Mouse (Mus musculus) layer of hippocampus, adult 9-11 months (tissue): ENCODE results near the gene C1qtnf3.

Source experiments
- DNase-seq: peaks from one replicate; pipeline ENCODE4 v3.0.0; 2022

Gene C1qtnf3

DNA sequence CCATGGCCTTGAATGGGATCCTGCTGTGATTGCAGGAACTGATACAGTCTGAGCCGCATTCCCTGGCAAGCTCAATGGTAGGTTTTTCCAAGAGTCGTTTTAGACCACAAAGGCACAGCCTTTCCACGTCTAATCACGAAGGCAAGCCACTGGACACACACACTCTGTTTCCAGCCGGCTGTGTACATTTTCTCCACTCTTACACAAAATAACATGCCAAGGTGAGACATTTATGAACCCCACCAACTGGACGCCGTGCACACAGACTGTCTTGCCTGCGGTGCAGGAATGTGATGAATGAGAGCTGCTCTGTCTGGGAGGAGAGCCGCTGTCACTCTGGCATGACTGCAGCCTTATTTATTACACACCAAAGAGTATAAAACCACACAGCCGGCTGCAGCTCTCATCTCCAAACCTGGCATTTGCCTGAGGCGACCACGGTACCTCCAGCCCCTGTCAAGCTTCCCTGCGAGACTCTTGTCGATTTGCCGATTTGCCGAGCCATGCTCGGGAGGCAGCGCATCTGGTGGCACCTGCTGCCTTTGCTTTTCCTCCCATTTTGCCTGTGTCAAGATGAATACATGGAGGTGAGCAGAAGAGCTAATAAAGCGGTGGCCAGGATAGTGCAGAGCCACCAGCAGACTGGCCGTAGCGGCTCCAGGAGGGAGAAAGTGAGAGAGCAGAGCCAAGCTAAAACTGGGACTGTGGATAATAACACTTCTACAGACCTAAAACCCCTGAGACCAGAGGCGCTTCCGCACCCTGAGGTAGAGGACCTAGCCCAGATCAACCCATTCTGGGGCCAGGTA lies at the start of gene C1qtnf3:
Gene C1qtnf3, plus strand, starts transcription at position 382 of the 809 bp plus-strand sequence.
- no peak for DNase-seq

DNA sequence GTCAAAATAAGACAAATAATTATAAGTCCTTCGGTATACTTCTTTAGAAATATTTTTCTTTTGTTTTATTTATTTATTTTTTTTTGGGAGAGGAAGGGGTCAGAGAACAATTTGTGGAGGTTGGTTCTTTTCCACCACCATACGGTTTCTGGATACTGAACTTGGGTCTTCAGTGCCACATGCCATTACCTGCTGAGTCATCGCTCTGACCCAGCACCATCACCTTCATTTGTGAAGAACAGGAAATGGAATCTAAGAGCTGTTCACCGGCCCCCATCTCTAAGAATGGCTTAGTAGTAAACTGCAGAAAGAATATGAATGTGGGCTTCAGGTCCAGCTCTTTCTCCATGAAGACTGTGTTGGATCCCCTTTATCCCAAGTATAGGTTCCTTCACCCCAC lies 49.8 kb upstream of the C1qtnf3 start:
- no peak for DNase-seq

DNA sequence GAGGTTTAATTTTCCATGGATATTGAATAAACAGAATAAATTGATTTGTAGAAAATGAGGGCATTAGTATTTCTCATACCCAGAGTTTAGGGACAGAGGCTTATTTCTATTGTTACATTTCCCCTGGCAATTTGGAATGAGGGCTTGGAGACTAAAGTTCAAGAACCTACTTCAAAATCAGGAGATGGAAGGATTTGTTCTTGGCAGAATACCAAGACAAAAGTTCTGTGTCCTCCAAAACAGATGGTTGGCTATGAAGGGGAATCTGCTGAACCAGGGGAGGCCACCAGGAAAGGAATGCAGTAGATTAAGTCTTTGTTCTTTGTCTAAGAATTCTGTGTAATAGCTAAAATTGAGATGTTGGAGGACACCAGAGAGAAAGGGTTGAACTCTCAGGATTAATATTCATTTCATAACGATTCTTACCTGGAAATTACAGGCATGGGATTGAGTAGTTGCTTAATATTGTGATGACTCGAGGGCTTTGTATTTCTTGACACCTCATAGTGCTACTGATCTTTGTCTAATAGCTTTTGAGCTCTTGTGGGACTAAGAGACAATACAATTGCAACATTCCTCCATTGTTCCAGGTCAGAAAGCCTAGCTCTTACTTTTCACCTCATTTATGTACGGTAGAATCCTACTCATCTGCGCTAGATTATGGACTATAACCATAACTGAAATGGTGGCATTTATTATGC lies 35.4 kb upstream of the C1qtnf3 start:
- no peak for DNase-seq

DNA sequence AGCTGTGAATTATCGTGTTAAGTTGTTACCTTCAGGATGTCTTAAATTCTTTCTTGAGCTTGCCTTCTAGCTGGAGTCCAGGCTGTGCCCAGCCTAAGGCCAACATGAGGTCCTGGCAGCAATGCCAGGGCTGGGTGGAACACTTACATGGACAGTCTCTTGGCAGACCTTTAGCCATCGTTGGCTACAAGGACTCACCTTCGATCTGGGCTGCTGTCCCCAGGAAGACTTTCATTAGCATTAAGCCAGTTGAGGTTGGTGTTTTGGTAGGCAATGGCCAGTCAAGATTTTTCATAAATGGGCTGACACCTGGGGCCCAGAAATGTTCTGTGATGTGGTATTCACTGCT lies 34.8 kb upstream of the C1qtnf3 start:
- no peak for DNase-seq

DNA sequence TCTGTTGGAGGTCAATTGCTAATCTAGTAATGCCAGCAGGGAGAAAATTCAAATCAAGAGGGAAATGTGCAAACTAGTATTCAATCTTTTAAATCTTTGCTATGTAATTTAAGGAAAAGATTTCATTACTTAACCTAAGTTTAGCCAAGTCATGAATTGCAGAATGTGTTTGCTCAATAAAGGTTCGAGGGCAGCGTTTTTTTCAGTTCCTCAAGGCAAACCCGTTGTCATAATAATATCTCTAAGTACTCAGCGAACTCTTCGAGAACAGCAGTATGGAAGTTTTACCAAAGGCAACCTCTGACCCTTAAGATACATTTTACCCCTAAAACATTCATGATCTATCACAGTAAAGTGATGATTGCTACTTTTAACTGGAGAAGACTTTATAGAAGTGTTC lies 31.9 kb upstream of the C1qtnf3 start:
- DNase-seq: no peak

DNA sequence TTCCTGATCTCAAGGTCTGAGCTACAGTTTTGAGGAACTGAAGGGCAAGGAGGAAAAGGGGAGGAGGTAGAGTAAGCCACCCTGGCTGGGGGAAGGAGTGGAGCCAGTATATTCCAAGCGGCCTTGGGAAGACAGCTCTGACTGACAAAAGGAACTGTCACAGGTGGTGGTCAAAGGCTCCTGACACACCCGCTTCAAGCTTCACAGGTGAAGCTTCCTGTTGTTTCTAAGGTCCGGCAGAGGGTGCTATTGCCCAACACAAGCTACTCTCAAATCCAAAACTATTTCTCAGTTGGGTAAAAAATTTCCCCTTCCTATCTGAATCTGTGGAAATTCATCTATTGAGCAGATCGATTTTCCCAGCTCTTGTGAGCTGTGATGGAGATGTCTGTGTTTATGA lies 31.1 kb upstream of the C1qtnf3 start:
- no peak for DNase-seq

DNA sequence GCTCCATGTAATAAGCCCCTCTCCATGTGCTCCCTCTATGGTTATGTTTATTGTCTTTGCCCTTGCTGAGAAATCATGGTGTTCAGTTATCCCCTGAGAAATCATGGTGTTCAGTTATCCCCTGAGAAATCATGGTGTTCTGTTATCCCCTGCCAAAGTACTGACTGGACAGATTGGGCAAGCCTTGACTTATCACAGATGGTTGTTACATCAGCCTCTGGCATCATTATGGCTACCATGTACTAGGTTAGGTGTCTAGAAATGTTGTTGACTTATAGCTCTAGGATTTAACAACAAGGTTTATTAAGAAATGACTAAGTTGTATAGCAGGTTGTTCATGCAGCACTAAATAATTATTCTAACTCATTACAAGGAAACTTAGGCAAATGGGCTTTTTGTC lies 30.1 kb upstream of the C1qtnf3 start:
- DNase-seq: no peak

DNA sequence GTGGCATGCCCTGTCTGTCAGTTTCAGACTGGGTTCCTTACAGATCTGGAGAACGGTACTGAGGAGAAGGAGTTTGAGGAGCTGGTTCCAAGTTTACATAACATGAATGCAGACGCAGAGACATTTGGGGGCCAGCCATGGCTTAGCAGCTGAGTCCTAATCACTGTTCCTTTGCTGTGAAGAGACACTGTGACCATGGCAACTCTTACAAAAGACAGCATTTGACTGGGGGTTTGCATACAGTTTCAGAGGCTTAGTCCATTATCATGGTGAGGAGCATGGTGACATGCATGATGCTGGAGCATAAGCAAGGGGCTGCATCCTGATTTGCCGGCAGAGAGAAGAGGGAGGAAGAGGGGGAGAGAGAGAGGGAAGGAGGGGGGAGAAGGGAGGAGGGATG lies 29.6 kb upstream of the C1qtnf3 start:
- DNase-seq: peak; percentile 6

DNA sequence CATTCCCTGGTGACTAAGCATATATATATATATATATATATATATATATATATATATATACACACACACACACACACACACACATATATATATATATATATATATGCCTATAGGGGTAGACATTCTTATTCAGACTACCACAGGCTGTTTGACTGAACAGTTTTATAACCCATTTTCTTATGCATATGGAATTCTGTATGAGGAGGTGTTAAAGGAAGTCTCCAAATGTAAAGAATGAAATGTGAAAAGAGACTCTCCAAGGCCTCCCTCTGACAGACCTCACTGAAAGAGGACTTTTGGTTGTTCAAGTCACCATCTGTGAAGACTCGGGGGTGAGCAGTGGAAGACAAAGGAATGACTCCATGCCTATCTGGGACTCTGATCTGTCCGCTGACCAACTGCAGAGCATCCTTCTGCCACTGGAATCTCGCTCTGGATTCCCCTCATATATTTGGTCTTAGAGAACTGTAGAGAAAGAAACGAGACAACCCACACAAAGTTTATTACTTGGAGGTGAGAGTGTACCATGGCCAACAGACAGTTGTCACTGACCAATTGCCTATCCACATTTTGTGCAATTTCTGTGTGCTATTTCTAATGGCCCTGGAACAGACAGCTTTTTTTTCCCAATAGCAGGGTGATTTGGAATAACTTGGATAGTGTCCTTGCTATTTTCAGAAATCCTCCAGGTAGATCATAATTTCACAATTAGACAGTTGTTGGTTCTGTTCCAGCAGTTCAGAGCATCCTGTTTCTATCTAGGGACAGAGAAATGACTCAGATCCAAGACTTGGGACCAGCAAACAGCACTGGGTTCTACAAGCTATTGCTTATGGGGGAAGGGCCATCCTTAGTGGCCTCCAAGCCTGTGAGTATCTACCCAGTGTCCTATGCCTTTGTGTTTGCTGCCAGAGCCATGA lies 28.8 kb upstream of the C1qtnf3 start:
- DNase-seq: no peak

DNA sequence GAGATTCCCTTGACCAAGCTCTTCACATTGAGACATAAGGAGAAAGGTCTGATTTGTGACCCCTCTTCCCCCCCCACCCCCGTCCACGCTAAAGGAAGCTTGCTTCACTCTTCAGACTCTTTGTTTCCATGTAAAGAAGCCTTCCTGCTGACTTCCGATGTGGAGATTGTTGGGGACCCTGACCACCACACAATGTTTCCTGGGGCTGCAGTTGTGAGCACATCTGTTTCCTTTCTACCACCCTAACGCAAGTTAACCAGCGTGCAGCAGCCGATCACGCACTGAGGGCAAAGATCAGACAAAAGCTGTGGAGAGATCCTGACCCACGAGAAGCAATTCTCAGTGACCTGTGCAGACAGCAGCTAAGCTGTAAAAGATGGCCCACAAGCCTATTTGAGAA lies 24.8 kb upstream of the C1qtnf3 start:
- DNase-seq: no peak

DNA sequence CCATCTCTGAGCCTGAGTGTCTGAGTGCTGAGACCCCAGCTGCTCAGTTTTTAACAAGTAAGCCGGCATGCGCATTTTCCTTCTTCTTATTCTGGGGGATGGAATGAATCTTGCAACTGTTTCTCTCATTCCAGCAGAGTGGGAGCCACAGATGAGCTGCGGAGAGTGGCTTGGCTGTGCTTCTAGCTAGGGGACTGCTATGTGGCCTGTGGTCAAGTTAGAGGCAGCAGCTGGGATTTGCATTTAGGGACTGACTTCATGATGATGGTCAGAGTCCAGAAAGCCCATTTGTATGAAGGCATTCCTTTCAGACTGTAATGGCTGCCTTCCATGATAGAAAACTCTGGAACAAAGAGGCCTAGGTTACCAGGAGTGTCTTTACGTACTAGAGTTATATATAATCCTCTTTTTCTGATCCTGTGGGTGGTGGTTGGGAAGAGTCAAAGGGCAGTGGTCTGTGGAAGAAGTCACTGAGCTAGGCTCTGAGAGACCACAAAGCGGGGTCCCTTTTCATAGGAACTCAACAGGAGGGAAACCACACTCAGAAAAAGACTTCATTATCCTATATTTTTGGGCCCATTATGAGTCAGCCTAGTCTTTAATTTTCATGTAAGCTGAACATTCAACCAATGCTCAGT lies 23.4 kb upstream of the C1qtnf3 start:
- DNase-seq: no peak

DNA sequence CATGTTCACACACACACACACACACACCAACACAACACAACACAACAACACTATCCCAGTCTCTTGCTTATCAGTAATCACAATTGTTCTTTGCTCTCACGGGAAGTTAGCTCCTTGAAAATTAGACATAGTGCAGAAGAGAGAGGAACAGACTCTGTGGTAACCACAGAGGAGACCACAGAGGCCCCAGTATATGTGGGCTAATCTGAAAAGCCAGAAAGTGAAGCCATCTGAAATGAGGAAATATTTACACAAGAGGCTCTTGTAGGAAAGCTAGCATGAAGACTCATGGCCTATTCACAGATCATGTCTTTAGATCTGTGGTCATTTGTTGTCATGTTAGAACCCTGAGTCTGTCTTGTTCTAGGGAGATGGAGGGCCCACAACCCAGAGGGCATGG lies 18.2 kb upstream of the C1qtnf3 start:
- no peak for DNase-seq

DNA sequence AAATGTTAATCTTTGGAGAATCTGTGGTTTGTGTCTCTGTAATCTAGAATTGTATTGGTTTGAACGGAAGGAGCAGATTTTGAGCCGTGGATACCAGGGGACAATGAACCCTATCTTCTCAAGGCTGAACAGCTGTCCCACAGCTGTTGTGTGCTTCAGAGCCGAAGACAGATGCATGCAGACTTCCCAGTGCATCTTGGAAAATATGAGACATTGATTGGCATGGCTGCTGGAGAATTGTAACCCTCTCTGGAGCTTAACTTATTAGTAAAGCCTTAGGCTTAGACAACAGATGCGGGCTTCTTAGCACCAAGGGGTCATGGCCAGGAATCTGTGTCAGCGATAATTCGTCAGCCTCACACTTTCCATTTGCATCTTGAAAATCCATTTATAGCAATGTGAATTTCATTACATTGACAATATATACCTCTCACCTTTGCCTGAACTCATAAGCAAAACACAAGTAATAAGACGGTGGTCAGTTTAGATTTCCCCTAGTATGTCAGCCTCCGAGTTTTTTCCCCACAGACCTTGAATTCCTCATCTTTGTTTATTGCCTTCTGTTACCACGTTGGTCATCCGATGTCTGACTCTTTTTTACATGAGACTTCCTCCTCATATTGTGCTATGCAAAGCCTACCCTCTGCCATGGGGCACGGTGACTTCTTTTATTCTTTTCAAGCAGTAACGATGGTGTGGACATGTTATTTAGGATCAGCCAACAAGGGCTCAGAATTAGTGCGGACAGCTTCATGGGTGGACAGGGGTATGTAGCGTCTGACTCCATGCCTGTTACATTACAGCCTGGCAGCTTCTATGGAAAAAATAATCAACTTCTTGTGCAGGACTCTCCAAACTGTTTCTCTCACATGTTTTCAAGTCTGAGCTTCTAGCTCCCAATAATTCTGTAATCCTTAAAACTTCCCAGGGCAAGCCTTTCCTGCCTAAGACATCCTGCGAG lies 11.7 kb upstream of the C1qtnf3 start:
- no peak for DNase-seq

DNA sequence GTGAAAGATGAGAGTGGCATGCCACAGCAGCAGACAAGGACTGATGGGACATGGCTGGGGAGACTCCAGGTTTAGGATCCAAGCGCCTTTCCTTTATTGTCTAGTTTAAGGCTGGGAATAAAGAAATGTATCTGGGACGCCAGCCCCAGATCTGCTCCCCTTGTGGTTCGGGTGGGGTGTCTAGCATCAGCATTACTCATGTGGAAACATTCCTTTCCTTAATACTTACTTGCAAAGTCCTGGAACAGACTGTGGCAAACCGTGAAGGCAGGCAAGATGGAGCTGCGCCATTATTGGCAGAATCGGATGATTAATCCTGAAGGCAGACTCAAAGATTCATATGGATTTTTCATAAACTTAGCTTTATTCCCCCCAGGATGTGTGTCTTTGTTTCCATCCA lies 10.2 kb upstream of the C1qtnf3 start:
- no peak for DNase-seq

DNA sequence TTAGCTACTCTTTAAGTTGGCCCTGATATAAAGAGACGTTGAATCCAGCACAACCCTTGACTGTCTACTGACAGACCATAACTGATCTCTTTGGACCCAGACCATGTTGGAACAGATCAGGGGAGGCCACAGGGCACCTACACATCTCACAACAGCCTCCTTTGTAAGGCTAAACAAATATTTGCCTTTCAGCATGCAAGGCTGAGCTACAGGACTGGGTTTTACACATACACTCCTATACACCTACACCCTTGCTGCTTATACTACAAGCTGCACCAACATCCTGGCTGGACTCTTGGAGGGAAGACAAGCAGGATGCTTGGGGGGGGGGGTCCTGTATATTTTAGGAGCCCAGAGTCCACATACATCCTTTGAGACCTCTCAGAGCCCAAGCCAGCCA lies 4.3 kb upstream of the C1qtnf3 start:
- no peak for DNase-seq

DNA sequence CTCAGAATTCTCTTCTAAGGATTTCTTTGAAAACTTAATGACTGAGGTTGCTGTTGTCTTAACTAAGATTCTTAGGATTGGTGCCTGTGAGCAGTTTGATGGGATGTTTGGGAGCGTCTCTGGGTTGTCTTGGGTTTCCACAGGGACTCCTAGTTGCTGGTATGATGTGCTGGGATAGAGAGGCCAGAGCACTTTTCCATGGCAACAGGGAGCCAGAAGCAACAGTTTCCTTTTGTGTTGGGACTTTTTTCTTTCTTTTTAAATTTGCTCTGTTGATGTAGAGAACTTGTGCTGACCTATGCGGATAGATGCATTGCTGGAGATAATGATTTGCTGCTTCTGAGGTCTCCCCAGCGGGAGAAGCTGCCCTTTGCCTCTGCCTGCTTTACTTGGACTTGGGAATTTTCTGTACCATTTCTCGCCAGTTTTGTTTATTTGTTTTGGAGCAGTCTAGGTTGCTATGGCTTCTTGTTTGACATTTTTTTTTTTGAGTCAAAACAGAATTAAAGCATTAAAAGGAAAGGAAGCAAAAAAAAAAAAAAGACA lies 701 bp downstream of the C1qtnf3 start:
- no peak for DNase-seq

DNA sequence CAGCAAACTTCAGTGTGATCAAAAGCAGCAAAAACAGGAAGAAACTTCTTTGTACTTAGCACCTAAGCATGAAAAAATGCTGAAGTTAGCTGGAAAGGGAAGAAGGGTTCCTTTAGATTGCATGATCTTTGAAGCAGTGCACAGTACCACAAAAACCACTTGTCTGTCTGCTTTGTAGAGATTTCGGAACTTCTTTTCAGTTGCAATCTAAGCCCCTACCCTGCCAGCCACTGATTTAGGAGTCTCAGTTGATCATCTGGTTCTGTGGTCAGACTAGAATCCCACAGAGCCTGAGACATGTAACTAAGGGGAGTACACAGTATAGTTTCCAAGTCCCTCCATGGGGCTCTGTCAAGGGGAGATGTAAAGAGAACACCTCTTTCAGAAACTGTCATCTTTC lies 1.3 kb downstream of the C1qtnf3 start:
- no peak for DNase-seq

DNA sequence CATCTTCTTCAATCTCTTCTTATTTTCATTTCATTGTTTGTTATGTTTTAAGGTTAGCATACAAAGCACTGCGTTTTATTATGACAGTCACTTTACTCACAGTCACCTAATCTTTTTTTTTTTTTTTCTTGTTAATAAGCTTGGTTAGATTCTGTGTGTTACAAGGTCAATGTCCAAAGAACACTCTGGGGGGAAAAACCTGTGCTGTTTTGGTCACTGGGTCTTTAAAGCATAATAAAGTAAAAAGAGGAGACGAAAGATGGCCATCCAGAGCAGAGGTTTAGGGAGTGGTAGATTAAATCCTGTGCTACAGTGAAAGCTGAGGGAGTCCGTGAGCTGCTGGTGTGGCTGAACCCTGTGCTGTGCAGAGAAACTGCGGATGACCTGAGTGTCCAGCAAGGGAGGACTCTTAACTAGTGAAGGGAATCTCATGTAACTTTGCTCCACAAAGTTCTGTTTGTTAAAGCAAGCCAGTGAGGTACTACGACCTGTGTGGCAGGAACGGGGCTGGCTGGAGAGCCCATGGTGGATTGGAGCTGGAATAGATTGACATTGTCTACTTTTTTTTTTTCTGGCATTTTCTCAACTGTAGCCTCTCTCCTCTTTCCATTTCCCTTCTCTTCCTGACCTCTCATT lies 2.4 kb downstream of the C1qtnf3 start:
- DNase-seq: no peak

DNA sequence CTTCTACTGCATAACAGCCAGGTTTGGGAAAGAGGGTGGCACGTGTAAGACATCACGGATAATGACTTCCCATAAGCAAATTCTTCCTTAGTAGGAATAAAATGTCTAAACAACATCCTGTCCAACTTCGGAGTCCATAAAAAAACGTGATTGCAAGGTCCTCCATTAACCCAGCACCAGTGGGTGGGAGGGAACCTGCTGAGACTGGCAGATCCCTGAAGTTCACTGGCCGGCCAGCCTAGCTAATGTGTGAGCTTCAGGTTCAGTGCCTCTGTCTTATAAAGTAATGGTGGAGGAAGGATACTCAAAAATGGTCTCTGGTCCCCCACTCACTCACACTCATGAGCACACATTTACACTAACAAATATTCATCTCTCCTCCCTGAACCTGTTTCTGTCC lies 3.0 kb downstream of the C1qtnf3 start:
- DNase-seq: no peak

DNA sequence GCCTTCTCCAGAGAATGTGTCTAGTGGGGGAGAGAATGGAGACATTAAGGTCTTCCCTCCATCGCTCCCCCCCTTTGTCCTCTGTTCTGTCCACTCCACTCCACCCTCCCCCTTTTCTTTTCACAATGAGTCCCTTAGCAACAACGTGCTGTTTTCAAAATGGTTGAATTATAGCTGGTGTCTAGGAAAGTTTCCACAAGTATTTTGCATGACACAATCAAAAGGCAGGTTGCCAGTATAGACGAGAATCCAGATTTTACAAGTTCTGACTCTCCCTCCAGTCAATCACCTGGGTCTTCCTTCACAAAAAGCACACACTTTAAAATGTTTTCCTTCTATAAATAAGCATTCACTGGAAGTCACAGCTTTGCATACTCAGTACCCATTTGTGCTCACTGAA lies 4.6 kb downstream of the C1qtnf3 start:
- no peak for DNase-seq
